Mouse (Mus musculus) G1E (cell line): ENCODE measurements around the gene Acer2. TPM values are rescaled to one million over a fixed set of nuclear protein-coding genes. Genes with fewer than 3 reads are reported as not detected.

Source experiments
- ATAC-seq: 2 replicates; pipeline ENCODE4 v1.8.0; 2016; ENCODE audit warnings: mild to moderate bottlenecking; ENCODE audit not compliant: insufficient number of reproducible peaks, poor library complexity, low FRiP score, severe bottlenecking; ENCODE audit errors: extremely low read depth
- DNase-seq: peaks from one replicate; pipeline ENCODE4 v3.0.0; 2012; ENCODE audit warnings: low spot score
- H3K27me3 ChIP-seq: 2 replicates; pipeline ENCODE4 v1.6.1; 2012; ENCODE audit warnings: mild to moderate bottlenecking, low read length, inconsistent platforms; ENCODE audit not compliant: insufficient read depth
- H3K36me3 ChIP-seq: replicated peaks from 2 replicates; pipeline ENCODE3; 2012; ENCODE audit warnings: mild to moderate bottlenecking, inconsistent platforms
- H3K4me1 ChIP-seq: 2 replicates; pipeline ENCODE4 v1.6.1; 2012; ENCODE audit warnings: low read depth, low read length, inconsistent platforms, mixed read lengths; ENCODE audit not compliant: insufficient read depth
- H3K4me3 ChIP-seq: 2 replicates; pipeline ENCODE4 v1.5.1; 2012; ENCODE audit warnings: low read depth, mild to moderate bottlenecking, inconsistent platforms, low read length, moderate library complexity, mixed read lengths
- H3K9me3 ChIP-seq: replicated peaks from 2 replicates; pipeline ENCODE4 v1.6.1; 2012; ENCODE audit warnings: inconsistent platforms
- CTCF ChIP-seq: IDR thresholded peaks from 2 replicates; pipeline ENCODE4 v1.5.1; 2012; ENCODE audit warnings: low read depth, low read length, inconsistent platforms, mixed read lengths
- GATA1 ChIP-seq: IDR thresholded peaks from 2 replicates; pipeline ENCODE4 v1.6.1; 2012; ENCODE audit warnings: borderline replicate concordance, low read length, inconsistent platforms, mixed read lengths
- GATA2 ChIP-seq: IDR thresholded peaks from 2 replicates; pipeline ENCODE4 v1.6.1; 2012; ENCODE audit warnings: low read depth, low read length, inconsistent platforms, borderline replicate concordance
- POLR2AphosphoS5 ChIP-seq: IDR thresholded peaks from 2 replicates; pipeline ENCODE4 v1.6.1; 2012; ENCODE audit warnings: low read depth, low read length, inconsistent platforms; ENCODE audit not compliant: insufficient replicate concordance
- TAL1 ChIP-seq: conservative IDR thresholded peaks from 2 replicates; pipeline ENCODE4 v1.6.1; 2012; ENCODE audit warnings: low read depth, low read length, inconsistent platforms, mixed read lengths
- polyA plus RNA-seq: library from polyadenylated mRNA; stranded (reverse); fragments of >175 nt; gene quantifications from 2 replicates; pipeline ENCODE4 v1.2.3, GENCODE M21; 2012
- total RNA-seq, 2 experiments: library from RNA; stranded (forward) in 1 of 2; stranded (reverse) in 1 of 2; fragments of 200-1000 nt in 1 of 2; fragments of >200 nt in 1 of 2; fragmentation: Nextera tagmentation in 1 of 2; gene quantifications; 2 replicates each; pipeline ENCODE4 v1.2.3; 2014 to 2017

The Acer2 gene
- total and polyA plus RNA-seq, 3 experiments: 0.22 TPM; not detected in 2

DNA sequence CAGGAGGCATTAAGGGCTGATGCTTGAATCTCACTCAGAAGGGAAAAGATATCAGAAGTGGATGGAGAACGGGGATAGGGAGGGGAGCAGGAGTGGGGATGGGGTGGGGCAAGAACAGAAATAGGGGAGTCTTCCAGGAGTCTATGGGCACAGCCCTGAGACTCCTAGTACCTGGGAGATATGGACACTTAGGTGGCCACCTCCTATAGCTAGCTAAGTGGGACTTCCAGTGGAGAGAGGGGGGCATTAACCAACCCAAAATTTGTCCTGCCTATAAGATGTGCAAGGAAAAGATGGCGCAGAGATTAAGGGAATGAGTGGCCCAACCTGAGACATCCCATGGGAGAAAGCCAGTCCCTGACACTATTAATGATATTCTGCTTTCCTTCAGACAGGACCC lies 22.9 kb upstream of the Acer2 start:
- Histone ChIP-seq H3K4me3 (no peak overlapping the region), H3K4me1 (peaks cover 20% of the 10 kb centered on the region), H3K9me3 (no peaks in the 10 kb centered on the region), H3K27me3 (no peaks in the 10 kb centered on the region), H3K36me3 (peaks cover 58% of the 10 kb centered on the region)
- TF ChIP-seq GATA1 (no peak), TAL1 (no peak), CTCF (no peak), GATA2 (no peak), POLR2AphosphoS5 (no peak)
- ATAC-seq (no peak), DNase-seq (no peak)

DNA sequence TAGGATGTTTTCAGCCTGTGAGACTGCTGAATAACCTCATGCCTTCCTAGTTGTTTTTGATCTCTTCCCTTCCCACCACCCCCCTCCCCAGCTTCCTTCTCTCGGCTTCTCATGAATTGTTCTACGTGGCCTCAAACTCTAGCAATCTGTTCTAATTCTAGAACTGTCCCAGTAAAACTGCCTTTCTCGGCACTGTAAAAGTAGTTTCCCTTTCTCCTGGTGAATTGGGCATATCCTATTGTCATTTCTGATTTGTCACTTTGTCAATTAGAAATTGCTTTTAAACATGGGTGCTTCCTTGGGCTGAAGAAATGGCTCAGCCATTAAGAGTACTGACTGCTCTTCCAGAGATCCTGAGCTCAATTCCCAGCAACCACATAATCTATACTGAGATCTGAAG lies 22.2 kb upstream of the Acer2 start:
- Histone ChIP-seq H3K27me3 (no peaks in the 10 kb centered on the region), H3K36me3 (peaks cover 60% of the 10 kb centered on the region), H3K9me3 (no peaks in the 10 kb centered on the region), H3K4me1 (peaks cover 20% of the 10 kb centered on the region), H3K4me3 (no peak overlapping the region)
- TF ChIP-seq CTCF (no peak), GATA2 (no peak), GATA1 (no peak), POLR2AphosphoS5 (no peak; the same call in 1 of the 2 replicates), TAL1 (no peak)
- no peak for DNase-seq
- no peak for ATAC-seq

DNA sequence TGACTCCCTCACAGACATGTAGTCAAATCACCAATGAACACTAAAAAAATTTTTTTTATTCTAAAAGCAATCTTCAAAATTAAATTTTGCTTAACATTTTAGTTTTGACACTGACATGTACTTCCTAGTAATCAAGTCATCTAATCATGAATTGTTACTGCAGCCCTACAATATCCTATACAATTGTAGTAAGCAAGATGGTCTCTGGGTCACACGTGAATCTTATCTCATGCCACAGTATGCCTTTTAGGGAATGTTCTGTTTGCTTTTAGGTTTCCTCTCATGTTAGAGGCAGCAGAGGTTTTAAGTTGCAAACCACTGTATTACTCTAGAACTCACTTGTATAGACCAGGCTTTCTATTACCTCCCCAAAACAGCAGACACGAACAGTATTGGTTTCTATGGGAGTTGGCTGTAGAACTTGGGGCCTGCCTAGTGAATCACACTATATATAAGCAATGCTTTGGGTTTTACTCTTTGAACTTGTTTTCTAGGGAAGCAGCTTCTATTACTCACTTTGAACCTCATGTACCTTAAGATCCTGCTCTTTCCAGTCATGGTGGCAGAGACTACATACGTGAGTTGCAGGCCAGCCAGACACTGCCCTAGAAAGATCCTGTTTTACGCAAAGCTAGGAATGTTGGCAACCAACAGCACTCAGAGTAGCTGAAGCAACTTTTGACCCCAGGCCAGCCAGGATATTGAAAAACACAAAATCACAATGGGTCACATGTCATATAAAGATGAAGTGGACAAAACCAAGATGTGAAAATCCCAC lies 21.2 kb upstream of the Acer2 start:
- no peaks in the 10 kb centered on the region for H3K27me3 ChIP-seq
- no peak for DNase-seq
- peaks cover 52% of the 10 kb centered on the region for H3K36me3 ChIP-seq
- H3K9me3 ChIP-seq: no peaks in the 10 kb centered on the region
- TF ChIP-seq CTCF (no peak), POLR2AphosphoS5 (peak; percentile 78; the same call in 1 of the 2 replicates), TAL1 (no peak), GATA2 (no peak)
- ATAC-seq: 0 out of 2 replicates have a peak, but pooled peaks have one; percentile 1
- H3K4me1 ChIP-seq: peaks cover 20% of the 10 kb centered on the region
- H3K4me3 ChIP-seq: no peak overlapping the region

DNA sequence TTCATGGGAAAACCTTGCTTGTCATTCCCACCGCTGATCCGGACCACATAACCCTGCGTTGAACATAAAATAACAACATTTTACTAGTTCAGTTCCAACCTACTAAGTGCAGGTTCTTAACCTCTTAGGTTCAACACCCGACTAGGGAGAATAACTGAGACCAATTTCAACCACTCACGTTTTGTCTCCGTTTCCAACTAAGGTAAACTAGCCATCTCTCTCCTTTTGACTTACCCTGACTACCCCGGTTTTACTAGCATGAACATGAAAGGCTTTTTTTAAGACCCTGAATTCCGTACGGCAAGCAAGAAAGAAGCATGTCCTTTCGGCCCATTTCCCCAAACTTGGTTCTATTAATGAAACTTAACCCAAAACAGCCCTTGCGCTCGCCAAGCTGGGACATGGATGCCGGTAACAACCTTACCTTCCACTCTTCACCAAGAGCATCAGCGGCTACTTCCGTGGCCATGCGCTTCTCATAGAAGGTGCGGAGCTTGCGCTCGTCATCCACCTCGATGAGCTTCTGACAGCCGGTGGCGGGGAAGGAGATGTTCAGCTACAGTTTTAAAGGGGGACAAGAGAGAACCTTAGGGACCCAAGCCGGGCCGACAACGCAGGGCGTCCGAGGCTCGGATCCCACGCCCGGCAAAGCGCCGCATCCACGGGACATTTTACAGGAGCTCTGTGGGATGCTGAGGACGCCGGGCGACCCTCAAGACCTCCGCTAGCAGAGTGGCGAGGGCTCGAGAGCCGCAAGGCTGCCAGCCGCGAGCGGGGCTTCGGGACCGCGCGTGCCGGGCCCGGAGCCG lies 17.7 kb upstream of the Acer2 start:
- H3K4me3 ChIP-seq: peak overlapping the region; percentile 93
- ATAC-seq (no peak), DNase-seq (no peak)
- peaks cover 29% of the 10 kb centered on the region for H3K4me1 ChIP-seq
- no peaks in the 10 kb centered on the region for H3K27me3 ChIP-seq
- TF ChIP-seq CTCF: no peak
- no peaks in the 10 kb centered on the region for H3K9me3 ChIP-seq
- H3K36me3 ChIP-seq: peaks cover 53% of the 10 kb centered on the region

DNA sequence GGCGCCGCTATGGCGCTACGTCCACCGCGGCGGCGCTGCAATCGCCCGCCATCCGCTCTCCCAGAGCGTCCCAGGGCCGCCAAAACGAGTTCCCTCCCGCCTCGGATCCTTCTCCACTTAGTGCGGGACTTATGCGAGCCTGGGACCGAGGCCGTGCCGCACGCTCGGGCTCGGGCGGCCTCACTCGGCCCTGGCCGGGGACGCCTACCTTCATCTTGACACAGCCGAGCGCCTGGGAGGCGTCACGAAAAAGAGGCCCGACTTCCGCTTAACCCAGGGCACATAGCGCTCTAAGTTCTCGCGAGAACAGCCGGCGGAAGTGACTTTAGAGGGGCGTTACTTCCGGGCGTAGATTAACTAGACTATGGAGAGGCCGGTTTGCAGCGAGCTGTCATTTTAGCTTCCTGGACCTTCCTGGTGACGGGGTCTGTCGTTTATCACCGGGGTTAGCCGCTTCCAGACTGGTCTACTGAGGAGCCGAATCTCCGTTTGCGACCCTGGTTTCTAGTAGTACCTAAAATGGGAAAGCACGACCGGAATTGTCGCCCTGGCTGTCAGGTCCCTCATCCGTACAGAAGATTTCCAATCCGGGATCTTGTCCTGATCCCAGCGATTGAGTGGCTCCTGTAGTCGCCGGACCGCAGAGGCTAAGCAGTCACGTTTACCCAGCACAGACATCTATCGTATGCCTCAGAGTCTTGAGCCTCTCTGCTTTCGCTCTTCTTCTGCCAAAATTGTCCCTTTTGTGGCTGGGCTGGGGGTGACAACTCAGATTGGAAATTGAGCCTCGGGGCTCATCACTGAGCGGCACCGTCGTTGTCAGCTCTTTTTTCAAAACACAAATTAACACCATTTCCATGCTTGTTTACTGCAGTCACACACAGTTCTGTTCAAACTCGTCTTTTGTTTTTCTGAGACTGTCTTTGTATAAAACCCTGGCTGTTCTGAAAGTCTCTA lies 16.8 kb upstream of the Acer2 start, which contains the start of gene Rps6:
Rps6 (minus strand) TSS at position 300 of the 957 bp plus-strand sequence.
- H3K36me3 ChIP-seq: peaks cover 47% of the 10 kb centered on the region
- DNase-seq (peak; percentile 81), ATAC-seq (peak; percentile 76)
- no peaks in the 10 kb centered on the region for H3K27me3 ChIP-seq
- peaks cover 31% of the 10 kb centered on the region for H3K4me1 ChIP-seq
- H3K9me3 ChIP-seq: no peaks in the 10 kb centered on the region
- no peak for TF ChIP-seq TAL1
- peak; percentile 75; the same call in 1 of the 2 replicates for TF ChIP-seq POLR2AphosphoS5
- TF ChIP-seq GATA1: no peak
- TF ChIP-seq CTCF: no peak
- no peak for TF ChIP-seq GATA2
- H3K4me3 ChIP-seq: peak within 1 kb of the TSS; percentile 93
